Mouse (Mus musculus): ENCODE measurements at regions not wholly inside any gene's neighbourhood (a gene's known extent, or its start where the extent isn't known, plus 50 kb on each side); places are given as distances from the start of the nearest gene placed in this dataset.

DNA sequence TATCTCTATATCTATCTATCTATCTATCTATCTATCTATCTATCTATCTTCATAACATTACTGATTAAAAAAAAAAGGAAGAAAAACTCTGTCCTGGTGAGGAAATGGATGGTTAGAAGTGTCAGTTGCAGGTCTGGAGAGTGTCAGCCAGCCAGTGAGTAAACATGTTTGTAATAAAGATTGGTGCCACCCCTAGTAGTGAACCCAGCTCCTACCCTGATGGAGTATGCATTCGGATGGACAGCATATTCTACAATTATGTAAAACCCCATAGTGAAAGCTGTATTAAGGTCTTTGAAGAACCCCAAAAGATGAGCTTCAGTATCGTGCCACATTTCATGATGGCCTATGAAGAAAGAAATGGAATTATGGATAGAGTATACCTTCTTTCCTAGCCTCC, 118.5 kb downstream of the Maf start:
- TF ChIP-seq POLR2A (IDR thresholded peaks at IDR 0.05; ENCODE audit: borderline replicate concordance, insufficient read depth, low read length) (no peak), CTCF (IDR thresholded peaks at IDR 0.05; ENCODE audit: borderline replicate concordance, insufficient read depth, low read depth, low read length) (no peak)
